Mouse (Mus musculus): ENCODE measurements around the gene Exo1.

The Exo1 gene

GRCm38 (mm10) chr1:175950851-175951250 lies 70.5 kb downstream of the Exo1 start:
- no peak for ATAC-seq (ENCODE audit: low TSS enrichment)

GRCm38 (mm10) chr1:175961786-175962185 lies 81.4 kb downstream of the Exo1 start:
- no peak for ATAC-seq (ENCODE audit: low TSS enrichment)
